Mouse (Mus musculus) MEL (cell line): Measurements from ENCODE around the gene Il17re. TPM values are rescaled to one million over a fixed set of nuclear protein-coding genes. Genes with fewer than 3 reads are reported as not detected.
A peak's percentile ranks its signal among the peaks of the same experiment; 100 is the strongest.

ENCODE experiments used
- DNase-seq: peaks from one replicate; pipeline ENCODE4 v3.0.0; 2011; ENCODE audit warnings: low read depth, low spot score
- H3K27ac ChIP-seq: 2 replicates; pipeline ENCODE4 v1.5.1; 2012; ENCODE audit warnings: low read depth, mild to moderate bottlenecking, control low read depth, low read length, moderate library complexity; ENCODE audit not compliant: control insufficient read depth
- H3K27me3 ChIP-seq, 2 experiments: fragments of 150-350 bp in 1 of 2; sonication (generic) in 1 of 2; 2 replicates each; pipeline ENCODE4 v1.6.1; 2012; ENCODE audit warnings: low read length in 2 of 2, mild to moderate bottlenecking in 2 of 2, improper control_type of control experiment in 1 of 2, moderate library complexity in 1 of 2; ENCODE audit not compliant: insufficient read depth in 2 of 2, control insufficient read depth in 1 of 2
- H3K36me3 ChIP-seq, 2 experiments: 2 replicates each; pipeline ENCODE4 v1.6.1; 2012 to 2014; ENCODE audit warnings: low read length in 2 of 2, improper control_type of control experiment in 1 of 2, inconsistent platforms in 1 of 2, mild to moderate bottlenecking in 1 of 2; ENCODE audit not compliant: insufficient read depth in 2 of 2, control insufficient read depth in 1 of 2
- H3K4me1 ChIP-seq, 2 experiments: fragments of 150-350 bp in 1 of 2; sonication (generic) in 1 of 2; 2 replicates each; pipeline ENCODE4 v1.6.1; 2012; ENCODE audit warnings: low read length in 2 of 2, improper control_type of control experiment in 1 of 2, mild to moderate bottlenecking in 1 of 2; ENCODE audit not compliant: insufficient read depth in 2 of 2, control insufficient read depth in 1 of 2
- H3K4me3 ChIP-seq, 2 experiments: fragments of 150-350 bp in 1 of 2; sonication (generic) in 1 of 2; 2 replicates each; pipeline ENCODE4 v1.5.1; 2012; ENCODE audit warnings: low read depth in 2 of 2, low read length in 2 of 2, mild to moderate bottlenecking in 2 of 2, moderate library complexity in 2 of 2, control low read depth in 1 of 2, improper control_type of control experiment in 1 of 2; ENCODE audit not compliant: control insufficient read depth in 1 of 2, insufficient read depth in 1 of 2
- H3K79me2 ChIP-seq: 2 replicates; pipeline ENCODE4 v1.6.1; 2012; ENCODE audit warnings: mild to moderate bottlenecking, low read length, moderate library complexity; ENCODE audit not compliant: control insufficient read depth, poor library complexity, insufficient read depth
- H3K9ac ChIP-seq: 2 replicates; pipeline ENCODE4 v1.6.1; 2012; ENCODE audit warnings: low read depth, mild to moderate bottlenecking, control low read depth, low read length, moderate library complexity; ENCODE audit not compliant: control insufficient read depth, poor library complexity, severe bottlenecking
- H3K9me3 ChIP-seq: fragments of 150-350 bp; sonication (generic); replicated peaks from 2 replicates; pipeline ENCODE4 v1.6.1; 2012; ENCODE audit warnings: mild to moderate bottlenecking, low read length, improper control_type of control experiment, moderate library complexity; ENCODE audit not compliant: insufficient read depth
- CHD1 ChIP-seq: IDR thresholded peaks from 2 replicates; pipeline ENCODE4 v1.6.1; 2012; ENCODE audit warnings: low read depth, mild to moderate bottlenecking, inconsistent platforms, low read length, improper control_type of control experiment
- CHD2 ChIP-seq: IDR thresholded peaks from 2 replicates; pipeline ENCODE4 v1.6.1; 2011; ENCODE audit warnings: low read length, improper control_type of control experiment
- E2F4 ChIP-seq: IDR thresholded peaks from 2 replicates; pipeline ENCODE4 v1.6.1; 2011; ENCODE audit warnings: low read depth, low read length, improper control_type of control experiment, borderline replicate concordance
- ETS1 ChIP-seq: IDR thresholded peaks from 2 replicates; pipeline ENCODE4 v1.6.1; 2012; ENCODE audit warnings: low read depth, mild to moderate bottlenecking, inconsistent platforms, low read length, improper control_type of control experiment, moderate library complexity
- GATA1 ChIP-seq: IDR thresholded peaks from 2 replicates; pipeline ENCODE4 v1.6.1; 2011; ENCODE audit warnings: low read depth, low read length, improper control_type of control experiment
- JUND ChIP-seq: IDR thresholded peaks from 2 replicates; pipeline ENCODE4 v1.6.1; 2011; ENCODE audit warnings: low read depth, mild to moderate bottlenecking, improper control_type of control experiment, low read length
- MAZ ChIP-seq: IDR thresholded peaks from 2 replicates; pipeline ENCODE4 v1.6.1; 2012; ENCODE audit warnings: low read depth, mild to moderate bottlenecking, inconsistent platforms, low read length, improper control_type of control experiment
- MEF2A ChIP-seq: IDR thresholded peaks from 2 replicates; pipeline ENCODE4 v1.6.1; 2014; ENCODE audit warnings: low read depth, mild to moderate bottlenecking, inconsistent platforms, low read length, improper control_type of control experiment; ENCODE audit not compliant: poor library complexity, insufficient replicate concordance, severe bottlenecking; ENCODE audit errors: extremely low read depth
- MXI1 ChIP-seq: IDR thresholded peaks from 2 replicates; pipeline ENCODE4 v1.6.1; 2011; ENCODE audit warnings: mild to moderate bottlenecking, low read depth, low read length, improper control_type of control experiment
- MYC ChIP-seq: IDR thresholded peaks from 2 replicates; pipeline ENCODE4 v1.6.1; 2011; ENCODE audit warnings: low read depth, mild to moderate bottlenecking, low read length, improper control_type of control experiment, moderate library complexity
- NELFE ChIP-seq: IDR thresholded peaks from 2 replicates; pipeline ENCODE4 v1.6.1; 2011; ENCODE audit warnings: low read depth, low read length, improper control_type of control experiment
- NRF1 ChIP-seq: IDR thresholded peaks from 2 replicates; pipeline ENCODE4 v1.6.1; 2014; ENCODE audit warnings: low read depth, mild to moderate bottlenecking, inconsistent platforms, low read length, improper control_type of control experiment, moderate library complexity; ENCODE audit not compliant: poor library complexity, insufficient read depth, severe bottlenecking
- POLR2A ChIP-seq, 2 experiments: IDR thresholded peaks; 2 replicates each; pipeline ENCODE4 v1.6.1; 2011 to 2012; ENCODE audit warnings: low read length in 2 of 2, mild to moderate bottlenecking in 2 of 2, control low read depth in 1 of 2, improper control_type of control experiment in 1 of 2, low read depth in 1 of 2, moderate library complexity in 1 of 2; ENCODE audit not compliant: control insufficient read depth in 1 of 2, insufficient read depth in 1 of 2, poor library complexity in 1 of 2
- POLR2AphosphoS2 ChIP-seq: IDR thresholded peaks from 2 replicates; pipeline ENCODE4 v1.6.1; 2011; ENCODE audit warnings: low read length, improper control_type of control experiment
- POLR2AphosphoS5 ChIP-seq: IDR thresholded peaks from 2 replicates; pipeline ENCODE4 v1.6.1; 2012; ENCODE audit warnings: low read depth, borderline replicate concordance, mild to moderate bottlenecking, inconsistent platforms, low read length, moderate library complexity, mixed read lengths
- RAD21 ChIP-seq: IDR thresholded peaks from 2 replicates; pipeline ENCODE4 v1.6.1; 2011; ENCODE audit warnings: mild to moderate bottlenecking, low read depth, low read length, improper control_type of control experiment
- RCOR1 ChIP-seq: IDR thresholded peaks from 2 replicates; pipeline ENCODE4 v1.6.1; 2012; ENCODE audit warnings: low read depth, mild to moderate bottlenecking, inconsistent platforms, low read length, improper control_type of control experiment
- SIN3A ChIP-seq: IDR thresholded peaks from 2 replicates; pipeline ENCODE4 v1.6.1; 2012; ENCODE audit warnings: low read length, improper control_type of control experiment, inconsistent platforms
- TAL1 ChIP-seq: IDR thresholded peaks from 2 replicates; pipeline ENCODE4 v1.6.1; 2012; ENCODE audit warnings: mild to moderate bottlenecking, inconsistent platforms, low read length, moderate library complexity, mixed read lengths
- UBTF ChIP-seq: IDR thresholded peaks from 2 replicates; pipeline ENCODE4 v1.6.1; 2012; ENCODE audit warnings: low read depth, mild to moderate bottlenecking, inconsistent platforms, low read length, improper control_type of control experiment, moderate library complexity, borderline replicate concordance; ENCODE audit not compliant: insufficient read depth
- ZC3H11A ChIP-seq: IDR thresholded peaks from 2 replicates; pipeline ENCODE4 v1.6.1; 2012; ENCODE audit warnings: low read depth, mild to moderate bottlenecking, inconsistent platforms, low read length, improper control_type of control experiment
- ZKSCAN1 ChIP-seq: IDR thresholded peaks from 2 replicates; pipeline ENCODE4 v1.6.1; 2012; ENCODE audit warnings: low read depth, mild to moderate bottlenecking, inconsistent platforms, low read length, improper control_type of control experiment, moderate library complexity
- ZNF384 ChIP-seq: IDR thresholded peaks from 2 replicates; pipeline ENCODE4 v1.6.1; 2012; ENCODE audit warnings: low read depth, mild to moderate bottlenecking, inconsistent platforms, low read length, improper control_type of control experiment
- polyA plus RNA-seq, 2 experiments: library from polyadenylated mRNA; stranded (reverse) in 1 of 2; unstranded in 1 of 2; fragments of >175 nt in 1 of 2; fragments of >200 nt in 1 of 2; gene quantifications; 2 replicates each; pipeline versions ENCODE4 v1.2.1 to v1.2.4; 2012; ENCODE audit warnings: low replicate concordance in 2 of 2, low read depth in 1 of 2; ENCODE audit not compliant: insufficient read length in 2 of 2, insufficient read depth in 1 of 2, missing spikeins in 1 of 2
- total RNA-seq: library from RNA; depleted of rRNA; stranded (reverse); fragments of 300-350 nt; gene quantifications from 2 replicates; pipeline ENCODE4 v1.2.3, GENCODE M21; 2012

The Il17re gene
- total and polyA plus RNA-seq, 3 experiments, result not detected

DNA sequence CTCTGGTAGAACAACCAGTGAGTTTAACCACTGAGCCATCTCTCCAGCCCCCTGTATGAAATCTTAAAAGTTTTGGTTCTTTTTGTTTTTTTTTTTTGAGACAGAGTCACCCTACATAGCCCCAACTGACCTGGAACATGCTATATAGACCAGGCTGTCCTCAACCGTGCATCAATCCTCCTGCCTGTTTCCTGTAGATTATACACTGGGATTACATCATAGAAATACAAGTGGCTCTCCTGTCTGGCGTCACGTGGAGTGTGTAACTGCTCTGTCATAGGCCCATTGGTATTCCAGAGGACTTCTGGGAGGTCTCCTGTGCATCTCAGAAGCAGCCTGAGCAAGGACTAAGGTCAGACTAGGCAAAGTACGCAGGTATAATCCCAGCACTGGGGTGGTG is 35.3 kb upstream of the Il17re start (continued):
- peak; percentile 73; the same call in 1 of the 2 replicates for TF ChIP-seq ZNF384
- no peak; the same call in 1 of the 2 replicates for TF ChIP-seq MEF2A
- TF ChIP-seq ZC3H11A, result no peak
- TF ChIP-seq POLR2AphosphoS2, result no peak; the same call in 1 of the 2 replicates

DNA sequence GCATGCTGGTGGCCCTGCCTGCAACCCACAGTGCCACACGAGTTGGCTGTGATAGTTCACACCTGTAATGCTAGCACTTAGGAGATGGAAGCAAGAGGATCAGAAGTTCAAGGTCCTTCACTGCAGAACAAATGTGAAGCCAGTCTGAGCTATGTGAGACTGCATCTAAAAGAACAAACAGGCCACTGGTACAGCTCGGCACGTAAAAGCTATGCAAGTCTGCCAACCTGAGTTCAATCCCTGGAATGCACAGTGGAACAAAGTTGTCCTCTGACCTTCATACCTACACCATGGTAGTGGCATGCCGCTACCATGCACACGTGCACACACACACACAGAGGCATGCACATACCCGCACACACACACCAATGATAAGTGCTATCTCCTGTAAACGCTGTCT is 34.1 kb upstream of the Il17re start:
- H3K9ac ChIP-seq, result no peak overlapping the region
- H3K36me3 ChIP-seq, result peaks cover 0 to 3% of the 10 kb centered on the region in 2 experiments; a peak in 2 of 4 replicates
- no peak overlapping the region for H3K27ac ChIP-seq
- no peaks in the 10 kb centered on the region for H3K27me3 ChIP-seq
- H3K79me2 ChIP-seq, result no peaks in the 10 kb centered on the region
- no peak overlapping the region for H3K4me3 ChIP-seq
- DNase-seq, result no peak
- no peak for TF ChIP-seq RCOR1
- no peak for TF ChIP-seq ETS1
- no peak for TF ChIP-seq E2F4
- no peak for TF ChIP-seq RAD21
- no peaks in the 10 kb centered on the region for H3K9me3 ChIP-seq
- peaks cover 6 to 16% of the 10 kb centered on the region in 2 experiments; a peak in 3 of 4 replicates for H3K4me1 ChIP-seq

DNA sequence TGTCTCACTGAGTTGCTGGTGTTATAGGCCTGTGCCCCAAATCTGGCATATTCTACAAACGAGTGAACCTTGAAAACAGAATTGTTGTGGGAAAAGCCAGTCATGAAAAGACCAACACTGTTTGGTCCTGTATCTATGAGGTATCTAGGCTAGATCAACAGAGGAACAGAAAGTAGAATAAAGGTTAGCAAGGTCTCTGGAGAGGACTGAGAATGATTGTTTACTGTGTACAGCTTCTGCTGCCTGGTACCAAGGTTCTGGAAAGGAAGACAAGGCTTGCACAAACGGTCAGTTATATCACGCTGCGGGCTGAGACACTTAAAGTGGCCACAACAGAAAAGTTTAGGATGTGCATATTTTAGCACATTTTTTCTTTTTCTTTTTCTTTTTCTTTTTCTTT is 31.6 kb upstream of the Il17re start:
- H3K4me3 ChIP-seq, result no peak overlapping the region
- no peak for TF ChIP-seq MAZ
- no peak for TF ChIP-seq MYC
- TF ChIP-seq SIN3A, result no peak
- no peak for TF ChIP-seq CHD2
- no peak for TF ChIP-seq TAL1
- no peak for TF ChIP-seq POLR2A (IDR thresholded peaks at IDR 0.05; ENCODE audit: control insufficient read depth in 1 of 2, insufficient read depth in 1 of 2, low read depth in 1 of 2, low read length in 2 of 2, poor library complexity in 1 of 2)
- TF ChIP-seq RAD21, result no peak
- no peak for TF ChIP-seq JUND
- no peak for TF ChIP-seq MXI1
- no peak for TF ChIP-seq MEF2A
- TF ChIP-seq ZKSCAN1, result no peak
- no peak for TF ChIP-seq RCOR1
- no peak for TF ChIP-seq UBTF
- no peak for TF ChIP-seq GATA1
- no peak for TF ChIP-seq ZC3H11A
- TF ChIP-seq POLR2AphosphoS5, result no peak
- no peak for TF ChIP-seq NRF1
- TF ChIP-seq POLR2AphosphoS2, result no peak
- TF ChIP-seq CHD1, result no peak
- no peak for TF ChIP-seq NELFE
- no peak for DNase-seq
- no peak overlapping the region for H3K9ac ChIP-seq
- no peaks in the 10 kb centered on the region for H3K79me2 ChIP-seq
- no peak overlapping the region for H3K27ac ChIP-seq
- no peaks in the 10 kb centered on the region for H3K9me3 ChIP-seq
- H3K27me3 ChIP-seq, result no peaks in the 10 kb centered on the region
- H3K4me1 ChIP-seq, result peaks cover 6 to 12% of the 10 kb centered on the region in 2 experiments; a peak in 3 of 4 replicates
- H3K36me3 ChIP-seq, result peaks cover 0 to 3% of the 10 kb centered on the region in 2 experiments; a peak in 2 of 4 replicates
